Mouse (Mus musculus) CD4-positive naive resting alpha-beta T cell, adult 76 days (primary cell): ENCODE results near the gene Scamp1. TPM values are rescaled to one million over a fixed set of nuclear protein-coding genes. Genes with fewer than 3 reads are reported as not detected.

Source experiments
- total RNA-seq: library from RNA; stranded (reverse); gene quantifications from one replicate; pipeline ENCODE4 v1.2.4, GENCODE M21; 2023

Scamp1 gene
- total RNA-seq: 2.1 TPM

DNA sequence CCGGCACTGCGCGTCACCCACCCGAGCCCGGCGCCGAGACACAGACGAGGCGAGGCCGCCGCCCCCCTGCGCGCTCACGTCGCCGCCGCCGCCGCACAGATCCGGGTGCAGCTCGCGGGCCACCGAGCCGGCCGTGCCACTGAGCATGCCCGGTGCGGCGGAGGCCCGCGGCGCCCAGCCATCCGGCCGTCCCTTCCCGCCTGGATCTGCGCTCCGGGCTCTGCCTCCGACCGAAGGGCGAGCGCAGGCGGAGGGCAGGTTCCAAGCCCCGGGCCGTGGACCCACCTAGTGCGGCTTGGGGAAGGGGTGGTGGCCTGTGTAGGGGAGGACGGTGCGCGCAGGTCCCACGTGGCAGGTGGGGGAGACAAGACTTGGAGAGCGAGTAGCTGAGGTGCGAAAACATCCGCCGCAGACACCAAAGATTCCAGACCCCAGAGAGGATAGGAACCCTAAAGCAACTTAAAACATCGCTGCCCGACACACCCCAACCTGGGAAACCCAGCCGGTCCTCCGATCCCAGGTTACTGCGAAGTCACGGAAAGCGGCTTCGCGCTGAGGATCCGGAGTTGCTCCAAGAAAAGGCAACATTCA, at the start of gene Scamp1:
Gene Scamp1 (minus strand): TSS at position 577 of the 591 bp plus-strand sequence.

Other genes starting within 250 kb of the Scamp1 start
- gene Lhfpl2, start 228.1 kb downstream of the Scamp1 start, total RNA-seq: not detected
- 63.0 TPM for gene Ap3b1, start 73.1 kb upstream of the Scamp1 start, total RNA-seq